Mouse (Mus musculus) small intestine, adult 2 months (tissue): ENCODE measurements around the gene Tubgcp5.

Experiments
- CTCF ChIP-seq: fragments of 200-500 bp; IDR thresholded peaks from 2 replicates; pipeline ENCODE4 v1.5.1; 2012; ENCODE audit warnings: low read depth, mild to moderate bottlenecking, control low read depth, inconsistent platforms, low read length, moderate library complexity, mixed read lengths; ENCODE audit not compliant: insufficient replicate concordance, insufficient read length; ENCODE audit errors: extremely low read depth
- POLR2A ChIP-seq: fragments of 200-500 bp; IDR thresholded peaks from 2 replicates; pipeline ENCODE4 v1.6.1; 2012; ENCODE audit warnings: low read depth, mild to moderate bottlenecking, control low read depth, inconsistent platforms, low read length, moderate library complexity

- TF ChIP-seq CTCF (no peak), POLR2A (no peak)
Measured at GRCm38 (mm10) chr7:55856741-55857140, 62.8 kb downstream of the Tubgcp5 start.
